Mouse (Mus musculus) liver, postnatal 0 days (tissue): ENCODE data around the gene Ptpn6. TPM values are rescaled to one million over a fixed set of nuclear protein-coding genes. Genes with fewer than 3 reads are reported as not detected.
A peak's percentile ranks its signal among the peaks of the same experiment; 100 is the strongest.

Experiments used
- ATAC-seq: fragments of 200-750 bp; cut with Nextera tagmentation; 2 replicates; pipeline ENCODE4 v1.8.0; 2017; ENCODE audit warnings: mild to moderate bottlenecking, moderate library complexity
- DNase-seq: peaks from one replicate; pipeline ENCODE4 v3.0.0-alpha.2; 2016
- H3K27ac ChIP-seq: fragments of 300-500 bp; sonication (generic); 2 replicates; pipeline ENCODE4 v1.5.1; 2014; ENCODE audit warnings: antibody characterized with exemption, moderate library complexity, mild to moderate bottlenecking, low read depth
- H3K27me3 ChIP-seq: fragments of 300-500 bp; sonication (generic); 2 replicates; pipeline ENCODE4 v1.6.1; 2014; ENCODE audit warnings: low read length, control low read depth, mixed read lengths; ENCODE audit not compliant: insufficient read depth
- H3K36me3 ChIP-seq: fragments of 300-500 bp; sonication (generic); replicated peaks from 2 replicates; pipeline ENCODE4 v1.6.1; 2014; ENCODE audit warnings: mild to moderate bottlenecking, control low read depth, low read length, moderate library complexity, mixed read lengths; ENCODE audit not compliant: insufficient read depth
- H3K4me1 ChIP-seq: fragments of 300-500 bp; sonication (generic); 2 replicates; pipeline ENCODE4 v1.6.1; 2014; ENCODE audit warnings: antibody characterized with exemption, mild to moderate bottlenecking, control low read depth; ENCODE audit not compliant: insufficient read depth
- H3K4me2 ChIP-seq: fragments of 300-500 bp; sonication (generic); 2 replicates; pipeline ENCODE4 v1.6.1; 2014; ENCODE audit warnings: low read depth, mild to moderate bottlenecking, low read length, moderate library complexity, mixed read lengths
- H3K4me3 ChIP-seq: fragments of 300-500 bp; sonication (generic); 2 replicates; pipeline ENCODE4 v1.5.1; 2014; ENCODE audit warnings: low read depth, low read length
- H3K9ac ChIP-seq: fragments of 300-500 bp; sonication (generic); replicated peaks from 2 replicates; pipeline ENCODE4 v1.6.1; 2014; ENCODE audit warnings: mild to moderate bottlenecking, moderate library complexity
- H3K9me3 ChIP-seq: fragments of 300-500 bp; sonication (generic); 2 replicates; pipeline ENCODE4 v1.6.1; 2016; ENCODE audit warnings: mild to moderate bottlenecking, control low read depth, low read length, mixed read lengths
- CTCF ChIP-seq: sonication (generic); IDR thresholded peaks from 2 replicates; pipeline ENCODE4 v1.5.1; 2016; ENCODE audit warnings: antibody characterized with exemption, low read depth
- EP300 ChIP-seq: IDR thresholded peaks from 2 replicates; pipeline ENCODE4 v1.6.1; 2016; ENCODE audit warnings: antibody characterized with exemption, low read depth, mild to moderate bottlenecking
- WGBS: fragments of 180-500 bp; shearing (Covaris S2); extraction: QIAGEN DNeasy Blood & Tissue Kit; methylation state at CpG from one replicate; pipeline ENCODE4 v1.1.7; 2014; ENCODE audit not compliant: insufficient replicate concordance; 5-methylcytosine and 5-hydroxymethylcytosine counted together
- polyA plus RNA-seq: library from polyadenylated mRNA; unstranded; fragments of >200 nt; fragmentation: Nextera tagmentation; extraction: Ambion mirVana; gene quantifications from 2 replicates; pipeline ENCODE4 v1.2.1, GENCODE M21; 2015

Gene Ptpn6
- polyA plus RNA-seq, 1 experiment from 2014 or later, result 45.1 TPM

DNA sequence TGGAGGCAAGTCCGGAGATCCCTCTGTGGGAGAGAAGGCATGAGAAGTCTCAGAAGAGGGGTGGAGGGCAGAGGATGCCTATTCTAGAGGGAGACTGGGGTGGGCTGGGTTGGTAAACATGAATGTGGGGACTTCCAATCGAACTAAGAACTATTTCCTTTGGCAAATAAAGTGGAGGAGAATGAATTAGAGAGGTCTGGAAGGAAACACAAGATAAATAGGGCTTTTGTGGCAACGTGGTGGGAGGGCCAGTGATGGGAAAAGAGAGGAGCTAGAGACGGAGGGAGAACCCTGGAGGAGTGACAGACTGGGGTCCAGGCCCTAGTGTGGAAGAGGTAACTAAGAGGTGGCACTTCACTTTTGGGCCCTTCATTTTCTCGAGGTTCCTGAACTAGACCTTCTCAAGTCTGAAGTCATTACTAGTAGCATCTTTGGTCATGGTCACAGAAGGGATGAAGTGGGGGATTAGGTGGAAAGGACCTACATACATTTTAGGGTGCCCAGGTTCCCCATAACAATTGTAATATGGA lies 18.9 kb upstream of the Ptpn6 start:
- Histone ChIP-seq H3K27ac (peak overlapping the region; percentile 40; the same call in 1 of the 2 replicates), H3K4me1 (peaks cover 29% of the 10 kb centered on the region), H3K9me3 (no peaks in the 10 kb centered on the region), H3K4me2 (peak overlapping the region; percentile 88), H3K36me3 (no peaks in the 10 kb centered on the region), H3K27me3 (peaks cover 22% of the 10 kb centered on the region), H3K4me3 (peak overlapping the region; percentile 72), H3K9ac (peak overlapping the region; percentile 41; the same call in 1 of the 2 replicates)
- 32% methylated on average over 5 of the region's 5 CpGs for WGBS
- TF ChIP-seq CTCF, result no peak
- TF ChIP-seq EP300, result no peak
- ATAC-seq, result no peak
- DNase-seq, result no peak

- H3K4me3 ChIP-seq, result peak overlapping the region; percentile 72
- peak overlapping the region; percentile 79 for H3K9ac ChIP-seq
- no peak for TF ChIP-seq EP300
- no peak for TF ChIP-seq CTCF
- no peaks in the 10 kb centered on the region for H3K9me3 ChIP-seq
- DNase-seq, result peak; percentile 74
- peak overlapping the region; percentile 88 for H3K4me2 ChIP-seq
- peaks cover 29% of the 10 kb centered on the region for H3K4me1 ChIP-seq
- H3K27me3 ChIP-seq, result peaks cover 22% of the 10 kb centered on the region
- peak overlapping the region; percentile 92 for H3K27ac ChIP-seq
- H3K36me3 ChIP-seq, result no peaks in the 10 kb centered on the region
- peak; percentile 67 for ATAC-seq
- WGBS, result 3% methylated on average over 40 of the region's 54 CpGs
Observed at GRCm38 (mm10) chr6:124756652-124757350, 18.3 kb upstream of the Ptpn6 start.

GRCm38 (mm10) chr6:124755831-124756595 lies 17.5 kb upstream of the Ptpn6 start, which contains the start of the genes Gm45234 and Atn1:
TSS of gene Gm45234 (minus strand) at chr6:124756021.
TSS of gene Atn1 (minus strand) at chr6:124756524.
- Histone ChIP-seq H3K27ac (peak within 1 kb of the TSS; percentile 92), H3K27me3 (peaks cover 22% of the 10 kb centered on the region), H3K36me3 (no peaks in the 10 kb centered on the region), H3K9ac (peak within 1 kb of the TSS; percentile 79), H3K4me3 (peak within 1 kb of the TSS; percentile 72), H3K4me2 (peak within 1 kb of the TSS; percentile 88), H3K9me3 (no peaks in the 10 kb centered on the region), H3K4me1 (peaks cover 32% of the 10 kb centered on the region)
- peak; percentile 66 for ATAC-seq
- TF ChIP-seq EP300 (no peak), CTCF (no peak)
- under 1% methylated on average over 52 of the region's 100 CpGs for WGBS
- DNase-seq, result peak; percentile 73

- peak overlapping the region; percentile 72 for H3K4me3 ChIP-seq
- WGBS, result 19% methylated on average over 3 of the region's 3 CpGs
- ATAC-seq, result no peak
- H3K4me1 ChIP-seq, result peaks cover 32% of the 10 kb centered on the region
- no peak for DNase-seq
- H3K9me3 ChIP-seq, result no peaks in the 10 kb centered on the region
- no peaks in the 10 kb centered on the region for H3K36me3 ChIP-seq
- TF ChIP-seq EP300, result no peak
- no peak for TF ChIP-seq CTCF
- H3K27ac ChIP-seq, result peak overlapping the region; percentile 92; the same call in 1 of the 2 replicates
- peak overlapping the region; percentile 79 for H3K9ac ChIP-seq
- peaks cover 22% of the 10 kb centered on the region for H3K27me3 ChIP-seq
- peak overlapping the region; percentile 88 for H3K4me2 ChIP-seq
Observed at GRCm38 (mm10) chr6:124755306-124755705, 16.8 kb upstream of the Ptpn6 start.

GRCm38 (mm10) chr6:124753861-124754260 lies 15.3 kb upstream of the Ptpn6 start:
- DNase-seq, result no peak
- peaks cover 22% of the 10 kb centered on the region for H3K27me3 ChIP-seq

GRCm38 (mm10) chr6:124750405-124750804 lies 11.9 kb upstream of the Ptpn6 start:
- Histone ChIP-seq H3K36me3 (peaks cover 4% of the 10 kb centered on the region), H3K27me3 (peaks cover 5% of the 10 kb centered on the region; the same call in 1 of the 2 replicates), H3K27ac (no peak overlapping the region), H3K4me3 (no peak overlapping the region), H3K9ac (no peak overlapping the region), H3K9me3 (no peaks in the 10 kb centered on the region), H3K4me1 (peaks cover 19% of the 10 kb centered on the region), H3K4me2 (no peak overlapping the region)
- no peak for ATAC-seq
- TF ChIP-seq CTCF, result no peak
- no peak for TF ChIP-seq EP300
- no peak for DNase-seq
- WGBS, result 77% methylated on average over 8 of the region's 8 CpGs

More at GRCm38 (mm10) chr6:124753861-124754260, 15.3 kb upstream of the Ptpn6 start:
- 77% methylated on average over 2 of the region's 2 CpGs for WGBS
- no peak overlapping the region for H3K4me2 ChIP-seq
- peaks cover 4% of the 10 kb centered on the region; the same call in 1 of the 2 replicates for H3K36me3 ChIP-seq
- no peak for TF ChIP-seq CTCF
- TF ChIP-seq EP300, result no peak
- H3K4me1 ChIP-seq, result peaks cover 26% of the 10 kb centered on the region
- no peak overlapping the region for H3K9ac ChIP-seq
- H3K4me3 ChIP-seq, result no peak overlapping the region
- no peak overlapping the region for H3K27ac ChIP-seq
- H3K9me3 ChIP-seq, result no peaks in the 10 kb centered on the region
- ATAC-seq, result no peak
